Mouse (Mus musculus) ES-Bruce4 (cell line): Measurements from ENCODE around the gene Cdc14a.

ENCODE experiments used
- CTCF ChIP-seq: IDR thresholded peaks from one replicate; pipeline ENCODE4 v1.8.1; 2011; ENCODE audit warnings: low read depth, low read length
- POLR2A ChIP-seq: IDR thresholded peaks from one replicate; pipeline ENCODE4 v1.8.1; 2011; ENCODE audit warnings: low read length; ENCODE audit not compliant: insufficient read depth

GRCm38 (mm10) chr3:116389500-116390470 is 34.0 kb downstream of the Cdc14a start:
- no peak for TF ChIP-seq CTCF
- no peak for TF ChIP-seq POLR2A
